Mouse (Mus musculus) intestine, embryonic 14.5 days (tissue): Measurements from ENCODE around the gene Bbs12. TPM values are rescaled to one million over a fixed set of nuclear protein-coding genes. Genes with fewer than 3 reads are reported as not detected.

Experiments
- ATAC-seq: fragments of 200-750 bp; cut with Nextera tagmentation; replicated peaks from 2 replicates; pipeline ENCODE4 v1.8.0; 2017; ENCODE audit warnings: low read depth, moderate number of reproducible peaks, moderate TSS enrichment, moderate library complexity; ENCODE audit not compliant: low FRiP score, low TSS enrichment
- DNase-seq: peaks from one replicate; pipeline ENCODE4 v3.0.0-alpha.2; 2018; ENCODE audit warnings: low spot score
- H3K27ac ChIP-seq: fragments of 300-500 bp; sonication (generic); 2 replicates; pipeline ENCODE4 v1.5.1; 2014; ENCODE audit warnings: low read depth, mild to moderate bottlenecking, control low read depth
- H3K27me3 ChIP-seq: fragments of 300-500 bp; sonication (generic); replicated peaks from 2 replicates; pipeline ENCODE4 v1.6.1; 2014; ENCODE audit warnings: low read length, control low read depth; ENCODE audit not compliant: control insufficient read depth, insufficient read depth
- H3K36me3 ChIP-seq: fragments of 300-500 bp; sonication (generic); 2 replicates; pipeline ENCODE4 v1.6.1; 2014; ENCODE audit warnings: low read length, control low read depth; ENCODE audit not compliant: control insufficient read depth, insufficient read depth
- H3K4me1 ChIP-seq: fragments of 300-500 bp; sonication (generic); replicated peaks from 2 replicates; pipeline ENCODE4 v1.6.1; 2014; ENCODE audit warnings: low read length, control low read depth, mixed read lengths; ENCODE audit not compliant: control insufficient read depth, insufficient read depth
- H3K4me2 ChIP-seq: fragments of 300-500 bp; sonication (generic); 2 replicates; pipeline ENCODE4 v1.6.1; 2014; ENCODE audit warnings: low read length
- H3K4me3 ChIP-seq: fragments of 300-500 bp; sonication (generic); 2 replicates; pipeline ENCODE4 v1.5.1; 2014; ENCODE audit warnings: low read depth, low read length, control low read depth, mixed read lengths
- H3K9ac ChIP-seq: fragments of 300-500 bp; sonication (generic); 2 replicates; pipeline ENCODE4 v1.6.1; 2014; ENCODE audit warnings: mild to moderate bottlenecking, low read length
- H3K9me3 ChIP-seq: fragments of 300-500 bp; sonication (generic); 2 replicates; pipeline ENCODE4 v1.6.1; 2016; ENCODE audit warnings: low read length, control low read depth; ENCODE audit not compliant: control insufficient read depth
- WGBS: fragments of 180-500 bp; shearing (Covaris S2); extraction: QIAGEN DNeasy Blood & Tissue Kit; methylation state at CpG from one replicate; pipeline ENCODE4 v1.1.7; 2014; 5-methylcytosine and 5-hydroxymethylcytosine counted together
- polyA plus RNA-seq: library from polyadenylated mRNA; unstranded; fragments of >200 nt; fragmentation: Nextera tagmentation; extraction: Ambion mirVana; gene quantifications from 2 replicates; pipeline ENCODE4 v1.2.1, GENCODE M21; 2014

Gene Bbs12
- polyA plus RNA-seq, 1 experiment from 2014 or later = 5.4 TPM

DNA sequence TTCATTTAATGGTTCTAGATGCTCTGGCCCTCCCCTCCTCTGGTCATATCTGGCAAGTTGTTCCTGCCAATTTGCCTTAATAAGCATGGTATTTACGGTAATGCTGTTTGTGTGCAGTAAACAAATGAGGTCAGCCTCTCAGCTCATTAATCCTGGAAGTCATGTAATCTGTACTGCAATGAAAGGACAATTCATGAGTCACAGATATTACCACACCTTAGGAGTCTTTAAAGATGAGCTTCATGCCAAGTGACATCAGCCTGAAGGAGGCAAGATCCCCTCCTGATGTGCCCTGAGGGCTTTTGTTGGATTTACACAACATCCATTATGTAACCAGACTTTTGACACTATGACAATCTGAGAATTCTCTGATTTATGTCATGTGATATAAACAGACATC is 42.4 kb downstream of the Bbs12 start:
- ATAC-seq = no peak
- Histone ChIP-seq H3K4me2 (no peak overlapping the region), H3K4me3 (no peak overlapping the region), H3K9ac (no peak overlapping the region), H3K27ac (no peak overlapping the region), H3K27me3 (peaks cover 7% of the 10 kb centered on the region; the same call in 1 of the 2 replicates), H3K4me1 (no peaks in the 10 kb centered on the region), H3K9me3 (0 out of 2 replicates have a peak, but pooled peaks cover 4% of the 10 kb centered on the region), H3K36me3 (no peaks in the 10 kb centered on the region)
- WGBS = 75% methylated on average over 1 of the region's 1 CpGs
- DNase-seq = no peak

DNA sequence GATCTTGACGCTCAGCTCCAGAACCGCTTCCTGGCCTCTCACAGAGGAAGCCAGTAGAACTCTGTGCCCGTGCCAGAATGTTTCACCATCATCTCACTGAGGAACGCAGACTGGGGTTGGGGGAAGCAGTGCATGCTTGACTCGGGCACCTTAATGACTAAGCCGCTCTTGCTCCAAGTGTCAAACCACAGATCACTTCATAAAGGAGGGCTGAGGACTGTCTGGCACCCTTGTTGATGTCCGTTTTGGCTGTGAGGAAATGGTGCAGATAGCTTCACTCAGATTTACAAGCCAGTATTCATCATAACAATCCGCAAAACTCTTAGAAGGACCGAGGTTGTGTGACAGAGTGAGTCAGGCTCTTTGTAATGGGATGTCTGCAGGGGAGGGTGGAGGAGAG is 48.4 kb downstream of the Bbs12 start:
- Histone ChIP-seq H3K4me1 (no peaks in the 10 kb centered on the region), H3K4me3 (no peak overlapping the region), H3K9me3 (no peaks in the 10 kb centered on the region), H3K4me2 (no peak overlapping the region), H3K27ac (no peak overlapping the region), H3K9ac (no peak overlapping the region), H3K36me3 (no peaks in the 10 kb centered on the region), H3K27me3 (no peaks in the 10 kb centered on the region)
- 65% methylated on average over 9 of the region's 9 CpGs for WGBS
- ATAC-seq = no peak
- DNase-seq = no peak

DNA sequence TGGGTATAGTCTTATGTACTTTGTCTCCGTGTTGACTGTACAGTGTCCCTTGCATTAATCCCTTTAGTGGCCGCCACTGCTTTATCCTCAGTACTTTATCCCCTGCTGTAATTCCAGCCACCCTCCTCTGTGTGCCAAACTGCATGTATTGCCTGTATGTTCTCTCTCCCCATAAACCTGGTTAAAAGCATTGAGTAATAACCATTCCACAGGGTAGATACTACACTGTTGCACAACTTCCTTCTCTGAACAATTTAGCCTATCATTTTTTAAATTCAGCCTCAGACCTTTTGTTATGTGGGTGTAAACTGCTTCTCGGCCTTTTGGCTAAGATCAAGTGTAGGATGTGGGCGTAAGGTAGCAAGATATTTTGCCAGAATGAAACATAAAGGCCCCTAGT is 52.8 kb downstream of the Bbs12 start:
- no peak for ATAC-seq
- H3K27me3 ChIP-seq = no peaks in the 10 kb centered on the region

DNA sequence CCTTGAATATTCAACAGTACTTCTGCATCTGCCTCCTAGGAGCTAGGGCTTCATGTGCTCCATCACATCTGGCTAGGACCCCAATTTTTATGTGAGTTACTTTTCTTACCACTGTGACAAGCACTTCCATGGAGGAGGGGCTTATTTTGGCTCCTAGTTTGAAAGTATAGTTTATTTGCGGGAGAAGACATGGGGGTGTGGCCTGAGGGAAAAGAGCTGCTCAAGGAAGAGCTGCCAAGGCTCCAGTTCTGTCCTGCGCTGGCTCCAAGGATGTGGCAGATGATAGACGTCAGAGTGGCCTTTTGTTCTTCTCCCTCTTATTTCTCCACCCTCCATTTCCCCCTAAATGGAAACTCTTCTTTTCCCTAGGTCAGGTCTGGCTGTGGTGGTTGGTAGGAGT is 53.6 kb downstream of the Bbs12 start:
- H3K9me3 ChIP-seq = no peaks in the 10 kb centered on the region
- ATAC-seq (0 out of 2 replicates have a peak, but pooled peaks have one; percentile 15), DNase-seq (no peak)
- no peaks in the 10 kb centered on the region for H3K27me3 ChIP-seq
- H3K4me3 ChIP-seq = no peak overlapping the region
- no peak overlapping the region for H3K9ac ChIP-seq
- no peak overlapping the region for H3K27ac ChIP-seq
- 33% methylated on average over 3 of the region's 3 CpGs for WGBS
- H3K4me2 ChIP-seq = no peak overlapping the region
- no peaks in the 10 kb centered on the region for H3K4me1 ChIP-seq
- no peaks in the 10 kb centered on the region for H3K36me3 ChIP-seq

More for the DNA sequence above, 52.8 kb downstream of the Bbs12 start:
- no peak overlapping the region for H3K27ac ChIP-seq
- H3K4me1 ChIP-seq = no peaks in the 10 kb centered on the region
- no peaks in the 10 kb centered on the region for H3K36me3 ChIP-seq
- no peak overlapping the region for H3K9ac ChIP-seq
- no peaks in the 10 kb centered on the region for H3K9me3 ChIP-seq
- H3K4me2 ChIP-seq = no peak overlapping the region
- no peak overlapping the region for H3K4me3 ChIP-seq
- no peak for DNase-seq
- 89% methylated on average over 4 of the region's 4 CpGs for WGBS

DNA sequence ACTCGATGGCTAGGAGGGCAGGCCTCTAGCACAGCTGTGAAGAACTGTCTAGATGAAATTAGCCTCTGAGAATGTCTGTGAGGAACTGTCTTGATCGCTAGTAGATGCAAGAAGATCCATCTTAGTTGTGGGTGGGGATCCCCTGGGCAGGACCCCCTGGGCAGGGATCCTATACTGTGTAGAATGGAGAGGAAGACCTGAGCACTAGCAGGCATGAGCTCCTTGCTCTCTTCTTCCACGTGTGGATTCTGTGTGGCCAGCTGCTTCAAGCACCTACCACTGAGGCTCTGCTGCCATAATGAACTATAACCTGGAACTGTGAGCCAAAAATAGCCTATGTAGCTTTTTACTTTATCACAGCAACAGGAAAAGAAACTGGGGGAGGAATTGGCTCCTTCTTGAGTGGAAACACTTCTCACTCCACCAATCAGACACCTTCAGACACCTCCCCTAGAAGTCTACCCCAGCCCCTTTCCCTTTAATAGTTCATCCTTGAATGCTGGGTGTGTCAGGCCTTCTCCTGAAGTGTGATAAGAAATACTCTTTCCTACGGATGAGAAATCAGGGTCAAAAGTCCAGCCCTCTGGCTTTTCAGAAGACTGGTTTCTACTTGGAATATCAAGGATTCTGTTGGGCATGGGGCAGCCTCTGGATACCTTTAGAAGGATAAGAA is 54.2 kb downstream of the Bbs12 start:
- Histone ChIP-seq H3K36me3 (no peaks in the 10 kb centered on the region), H3K4me1 (no peaks in the 10 kb centered on the region), H3K27ac (no peak overlapping the region), H3K9me3 (no peaks in the 10 kb centered on the region), H3K9ac (no peak overlapping the region), H3K27me3 (no peaks in the 10 kb centered on the region), H3K4me2 (no peak overlapping the region), H3K4me3 (no peak overlapping the region)
- DNase-seq = no peak
- no peak for ATAC-seq
- 52% methylated on average over 4 of the region's 4 CpGs for WGBS

- H3K27ac ChIP-seq = no peak overlapping the region
- no peak overlapping the region for H3K4me2 ChIP-seq
- no peak overlapping the region for H3K9ac ChIP-seq
- no peak for DNase-seq
- WGBS = 60% methylated on average over 4 of the region's 4 CpGs
- no peaks in the 10 kb centered on the region for H3K9me3 ChIP-seq
- H3K4me1 ChIP-seq = no peaks in the 10 kb centered on the region
- ATAC-seq = no peak
- H3K4me3 ChIP-seq = no peak overlapping the region
- H3K27me3 ChIP-seq = no peaks in the 10 kb centered on the region
- no peaks in the 10 kb centered on the region for H3K36me3 ChIP-seq
Measured at GRCm38 (mm10) chr3:37370407-37370806, 58.1 kb downstream of the Bbs12 start.

Other genes with a start within 250 kb of the Bbs12 start
- 0.35 and 0.37 TPM in 2 replicates for gene Adad1, start 249.0 kb upstream of the Bbs12 start, polyA plus RNA-seq
- 0.23 and 0.38 TPM in 2 replicates for gene Il2, start 186.6 kb upstream of the Bbs12 start, polyA plus RNA-seq
- gene Il21, start 79.9 kb upstream of the Bbs12 start, polyA plus RNA-seq = not detected in 2 replicates
- gene Cetn4, start 154 bp downstream of the Bbs12 start, polyA plus RNA-seq = 0.46 and 1.5 TPM in 2 replicates
- 1.5 and 2.9 TPM in 2 replicates for gene Fgf2, start 35.8 kb downstream of the Bbs12 start, polyA plus RNA-seq
- gene Spata5, start 107.3 kb downstream of the Bbs12 start, polyA plus RNA-seq = 36.5 and 37.6 TPM in 2 replicates
- 5.3 and 9.3 TPM in 2 replicates for gene Nudt6, start 107.7 kb downstream of the Bbs12 start, polyA plus RNA-seq